Mouse (Mus musculus) ES-E14 (cell line): ENCODE results near the gene Hkdc1. TPM values are rescaled to one million over a fixed set of nuclear protein-coding genes. Genes with fewer than 3 reads are reported as not detected.

Experiments used
- DNase-seq: peaks from one replicate; pipeline ENCODE4 v3.0.0-alpha.2; 2013; ENCODE audit warnings: low read depth, low spot score
- H3K27ac ChIP-seq: 2 replicates; pipeline ENCODE4 v1.5.1; 2012; ENCODE audit warnings: low read depth, mild to moderate bottlenecking, low read length, moderate library complexity, mixed read lengths; ENCODE audit not compliant: poor library complexity, insufficient read depth, severe bottlenecking
- H3K36me3 ChIP-seq: 2 replicates; pipeline ENCODE4 v1.6.1; 2012; ENCODE audit warnings: mild to moderate bottlenecking, low read length, moderate library complexity, mixed read lengths; ENCODE audit not compliant: control insufficient read depth, poor library complexity, insufficient read depth, severe bottlenecking
- H3K4me1 ChIP-seq, 2 experiments: fragments of 150-350 bp in 1 of 2; sonication (generic) in 1 of 2; 2 replicates each; pipeline ENCODE4 v1.6.1; 2012; ENCODE audit warnings: low read length in 2 of 2, mild to moderate bottlenecking in 1 of 2, mixed read lengths in 1 of 2; ENCODE audit not compliant: control insufficient read depth in 2 of 2, insufficient read depth in 2 of 2, poor library complexity in 1 of 2
- H3K4me3 ChIP-seq, 2 experiments: fragments of 150-350 bp in 1 of 2; sonication (generic) in 1 of 2; 2 replicates each; pipeline ENCODE4 v1.5.1; 2012; ENCODE audit warnings: low read length in 2 of 2, low read depth in 1 of 2, mild to moderate bottlenecking in 1 of 2, mixed read lengths in 1 of 2; ENCODE audit not compliant: insufficient read depth in 1 of 2, poor library complexity in 1 of 2, severe bottlenecking in 1 of 2
- H3K9ac ChIP-seq: 2 replicates; pipeline ENCODE4 v1.6.1; 2012; ENCODE audit warnings: low read depth, mild to moderate bottlenecking, low read length, mixed read lengths; ENCODE audit not compliant: poor library complexity, insufficient read depth, severe bottlenecking
- H3K9me3 ChIP-seq: fragments of 150-350 bp; sonication (generic); 2 replicates; pipeline ENCODE4 v1.6.1; 2012; ENCODE audit warnings: low read depth, mild to moderate bottlenecking, low read length; ENCODE audit not compliant: control insufficient read depth, insufficient read depth
- CHD2 ChIP-seq: IDR thresholded peaks from 2 replicates; pipeline ENCODE4 v1.6.1; 2014; ENCODE audit warnings: mild to moderate bottlenecking, low read depth, low read length, inconsistent platforms
- HCFC1 ChIP-seq: IDR thresholded peaks from 2 replicates; pipeline ENCODE4 v1.6.1; 2012; ENCODE audit warnings: low read length, inconsistent platforms, borderline replicate concordance; ENCODE audit not compliant: insufficient read depth
- MAFK ChIP-seq: IDR thresholded peaks from 2 replicates; pipeline ENCODE4 v1.6.1; 2014; ENCODE audit warnings: mild to moderate bottlenecking, low read depth, low read length, inconsistent platforms; ENCODE audit not compliant: insufficient read depth
- ZC3H11A ChIP-seq: IDR thresholded peaks from 2 replicates; pipeline ENCODE4 v1.6.1; 2012; ENCODE audit warnings: low read depth, mild to moderate bottlenecking, inconsistent platforms, low read length, borderline replicate concordance
- ZNF384 ChIP-seq: IDR thresholded peaks from 2 replicates; pipeline ENCODE4 v1.6.1; 2012; ENCODE audit warnings: low read depth, low read length, inconsistent platforms
- in situ Hi-C, 2 experiments: fragments of 600-800 bp; cut with MboI; formaldehyde crosslinking; loops; one replicate each; pipeline ENCODE4 v1.15.1; 2025; ENCODE audit warnings: low sequenced_read_pairs in 2 of 2, inconsistent platforms in 1 of 2; ENCODE audit not compliant: unreplicated experiment in 2 of 2
- total RNA-seq: library from RNA; depleted of rRNA; stranded (reverse); fragments of 300-350 nt; gene quantifications from 2 replicates; pipeline ENCODE4 v1.2.3, GENCODE M21; 2012

The Hkdc1 gene
- total RNA-seq, 1 experiment = 3.3 TPM

- in situ Hi-C loops = no loop called here
- H3K4me3 ChIP-seq = no peak overlapping the region
These were observed 79.8 kb downstream of the Hkdc1 start for GRCm38 (mm10) chr10:62342512-62342911.

GRCm38 (mm10) chr10:62341956-62342355 lies 80.3 kb downstream of the Hkdc1 start:
- no peak for DNase-seq
- no peaks in the 10 kb centered on the region for H3K9me3 ChIP-seq
- peaks cover 6 to 16% of the 10 kb centered on the region in 2 experiments for H3K4me1 ChIP-seq
- H3K4me3 ChIP-seq = no peak overlapping the region
- in situ Hi-C loops = no loop called here
- H3K36me3 ChIP-seq = no peaks in the 10 kb centered on the region
- H3K9ac ChIP-seq = no peak overlapping the region
- H3K27ac ChIP-seq = no peak overlapping the region
- TF ChIP-seq HCFC1 (no peak), CHD2 (no peak)

More at GRCm38 (mm10) chr10:62342512-62342911, 79.8 kb downstream of the Hkdc1 start:
- DNase-seq = no peak
- Histone ChIP-seq H3K9ac (no peak overlapping the region), H3K36me3 (no peaks in the 10 kb centered on the region), H3K9me3 (no peaks in the 10 kb centered on the region), H3K27ac (no peak overlapping the region), H3K4me1 (peaks cover 4 to 16% of the 10 kb centered on the region in 2 experiments)
- TF ChIP-seq MAFK (no peak), ZC3H11A (no peak), HCFC1 (no peak), ZNF384 (no peak), CHD2 (no peak)

GRCm38 (mm10) chr10:62340991-62341390 lies 81.3 kb downstream of the Hkdc1 start:
- Histone ChIP-seq H3K4me3 (peak overlapping the region; percentile 80 to 98), H3K9me3 (no peaks in the 10 kb centered on the region), H3K4me1 (peaks cover 14 to 22% of the 10 kb centered on the region in 2 experiments), H3K36me3 (no peaks in the 10 kb centered on the region), H3K27ac (no peak overlapping the region), H3K9ac (0 out of 2 replicates have a peak overlapping the region, but pooled peaks have one; percentile 41)
- in situ Hi-C loops = no loop called here
- no peak for DNase-seq
- no peak for TF ChIP-seq CHD2
- TF ChIP-seq HCFC1 = no peak
- no peak for TF ChIP-seq ZNF384
- TF ChIP-seq MAFK = no peak
- no peak for TF ChIP-seq ZC3H11A

- in situ Hi-C loops = no loop called here
- H3K9me3 ChIP-seq = no peaks in the 10 kb centered on the region
- H3K36me3 ChIP-seq = no peaks in the 10 kb centered on the region
- H3K9ac ChIP-seq = peak overlapping the region; percentile 70
- peak overlapping the region; percentile 80 to 98 for H3K4me3 ChIP-seq
- H3K4me1 ChIP-seq = peaks cover 14 to 25% of the 10 kb centered on the region in 2 experiments
- H3K27ac ChIP-seq = no peak overlapping the region
- DNase-seq = peak; percentile 94
- no peak for TF ChIP-seq MAFK
- no peak for TF ChIP-seq ZNF384
- no peak for TF ChIP-seq CHD2
- no peak for TF ChIP-seq ZC3H11A
These were observed 82.1 kb downstream of the Hkdc1 start for GRCm38 (mm10) chr10:62340095-62340731.
